Mouse (Mus musculus) retina, adult 2 months (tissue): ENCODE data around the gene Prelid1.

Experiments
- DNase-seq: peaks from one replicate; pipeline ENCODE4 v3.0.0-alpha.2; 2012; ENCODE audit warnings: low read depth, low spot score

Prelid1 gene

DNA sequence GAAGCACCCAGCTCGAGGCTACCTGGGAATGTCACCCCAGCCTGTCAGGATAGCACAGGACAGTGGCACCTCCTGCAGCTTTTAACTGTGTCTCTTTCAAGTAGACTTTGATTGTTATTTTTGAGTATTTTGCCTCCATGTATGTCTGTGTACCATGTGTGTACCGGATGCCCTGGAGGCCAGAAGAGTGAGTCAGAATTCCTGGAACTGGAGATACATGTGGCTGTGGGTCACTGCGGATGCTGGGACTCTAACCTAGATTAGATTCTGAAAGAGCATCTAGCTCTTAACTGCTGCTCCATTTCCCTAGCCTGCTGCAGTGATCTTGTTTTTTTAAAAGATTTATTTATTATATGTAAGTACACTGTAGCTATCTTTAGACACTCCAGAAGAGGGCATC lies 12.0 kb downstream of the Prelid1 start:
- DNase-seq, result no peak

DNA sequence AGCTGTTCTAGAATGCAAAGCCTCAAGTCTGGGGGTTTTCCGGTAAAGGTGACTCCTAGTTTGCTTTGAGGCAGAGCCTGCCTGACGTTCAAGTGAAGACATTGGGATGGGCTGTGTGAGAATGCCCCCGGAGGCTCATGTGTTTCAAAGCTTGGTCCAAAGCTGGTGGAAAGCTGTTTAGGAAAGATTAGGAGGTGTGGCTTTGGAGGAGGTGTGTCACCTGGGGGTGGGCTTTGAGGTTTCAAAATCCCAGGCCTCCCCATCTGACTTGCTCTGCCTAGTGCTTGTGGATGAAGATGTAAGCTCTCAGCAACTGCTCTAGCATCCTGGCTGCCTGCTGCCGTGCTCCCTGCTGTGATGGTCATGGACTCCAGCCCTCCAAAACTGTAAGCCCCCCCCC lies 15.4 kb downstream of the Prelid1 start:
- no peak for DNase-seq

DNA sequence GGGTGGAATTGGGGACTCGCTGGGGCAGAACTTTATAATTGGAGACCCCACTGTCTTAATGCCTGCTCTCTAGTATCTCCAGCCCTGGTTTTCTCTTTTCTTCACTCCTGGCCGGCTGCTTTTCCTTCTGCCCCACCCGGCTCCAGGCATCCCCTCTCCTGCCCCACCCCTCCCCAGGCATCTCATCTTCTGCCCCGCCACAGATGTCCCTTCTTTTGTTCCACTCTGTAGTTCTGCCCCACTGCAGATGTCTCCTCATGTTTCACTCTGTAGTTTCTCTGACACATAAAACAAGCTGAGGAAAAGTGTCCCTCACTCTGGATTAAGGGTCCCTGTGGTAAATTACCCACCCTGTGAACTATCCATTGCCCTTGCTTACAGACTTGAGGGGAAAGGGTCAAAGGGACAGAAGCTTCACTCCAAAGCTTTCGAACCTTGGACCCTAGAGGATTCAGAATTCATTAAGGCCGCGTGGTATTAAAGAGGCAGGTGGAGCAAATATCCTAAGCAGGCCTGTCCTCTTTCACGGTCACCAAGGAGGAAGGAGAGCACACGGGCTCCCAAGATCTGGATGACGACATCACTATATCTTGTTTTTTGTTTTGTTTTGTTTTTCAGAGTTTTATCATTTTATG lies 17.2 kb downstream of the Prelid1 start:
- no peak for DNase-seq

DNA sequence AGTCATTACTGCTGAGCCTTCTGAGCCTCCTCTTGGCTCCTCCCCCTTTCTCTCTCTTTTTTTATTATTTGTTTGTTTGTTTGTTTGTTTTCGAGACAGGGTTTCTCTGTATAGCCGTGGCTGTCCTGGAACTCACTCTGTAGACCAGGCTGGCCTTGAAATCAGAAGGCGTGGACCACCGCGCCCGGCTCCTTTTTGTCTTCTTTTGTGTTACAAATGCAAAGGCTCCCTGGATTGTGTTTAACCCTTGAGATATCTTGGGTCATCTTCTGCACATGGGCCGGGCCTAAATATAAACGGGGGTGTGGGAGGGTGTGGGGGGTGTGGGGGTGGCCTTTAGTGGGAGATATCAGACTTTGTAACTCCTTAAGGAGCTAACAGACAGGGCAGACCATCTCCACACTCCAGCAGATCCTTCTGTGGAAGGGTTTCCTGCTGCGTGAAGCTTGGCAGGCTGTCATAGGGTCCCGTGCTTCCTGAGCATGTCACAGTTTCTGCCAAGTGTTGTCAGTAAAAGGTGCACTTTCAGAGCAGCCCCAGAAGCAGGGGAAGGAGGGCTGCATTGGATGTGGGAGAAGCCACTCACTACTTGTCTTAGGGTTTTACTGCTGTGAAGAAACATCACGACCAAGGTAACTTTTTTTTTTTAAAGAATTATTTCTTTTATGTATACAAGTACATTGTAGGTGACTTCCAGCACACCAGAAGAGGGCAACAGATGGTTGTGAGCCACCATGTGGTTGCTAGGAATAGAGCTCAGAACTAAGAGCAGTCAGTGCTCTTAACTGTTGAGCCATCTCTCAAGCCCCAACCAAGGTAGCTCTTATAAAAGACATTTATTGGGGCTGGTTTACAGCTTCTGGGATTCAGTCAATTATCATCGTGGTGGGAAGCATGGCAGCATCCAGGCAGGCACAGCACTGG lies 18.1 kb downstream of the Prelid1 start:
- no peak for DNase-seq

DNA sequence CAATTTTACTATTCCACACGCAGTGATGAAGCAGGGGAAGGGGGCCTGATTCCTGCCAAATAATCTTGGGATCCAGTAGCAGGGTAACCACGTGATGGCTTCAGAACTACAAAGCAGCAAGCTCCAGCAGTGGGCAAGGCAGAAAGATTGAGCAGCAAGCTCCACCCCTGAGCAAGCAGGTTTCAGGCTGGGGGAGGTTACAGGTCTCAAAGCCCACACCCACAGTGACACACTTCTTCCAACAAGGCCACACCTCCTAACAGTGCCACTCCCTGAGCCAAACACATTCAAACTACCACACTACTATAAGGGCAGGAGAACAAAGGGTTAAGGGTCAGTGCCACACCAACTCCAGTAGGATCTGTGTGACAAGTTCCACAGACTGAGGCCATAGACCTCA lies 19.0 kb downstream of the Prelid1 start:
- no peak for DNase-seq

DNA sequence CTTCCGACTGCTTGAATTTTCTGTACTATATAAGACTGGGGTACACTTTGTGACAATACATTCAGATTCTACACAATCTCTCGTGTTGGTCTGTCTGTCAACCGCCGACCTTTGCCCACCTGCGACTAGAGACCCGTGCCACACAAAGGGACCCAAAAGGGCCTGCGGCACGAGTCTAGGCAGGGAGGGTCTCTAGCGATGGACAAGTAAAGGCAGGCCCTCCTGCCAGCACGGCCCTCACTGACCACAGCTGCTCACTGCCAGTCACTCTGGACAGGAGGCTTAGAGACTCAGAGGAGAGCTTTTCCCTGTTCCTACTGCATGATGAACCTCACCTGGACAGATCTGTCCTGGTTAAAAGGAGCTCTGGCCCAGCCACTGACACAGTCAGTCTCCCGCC lies 22.2 kb downstream of the Prelid1 start:
- DNase-seq, result no peak

DNA sequence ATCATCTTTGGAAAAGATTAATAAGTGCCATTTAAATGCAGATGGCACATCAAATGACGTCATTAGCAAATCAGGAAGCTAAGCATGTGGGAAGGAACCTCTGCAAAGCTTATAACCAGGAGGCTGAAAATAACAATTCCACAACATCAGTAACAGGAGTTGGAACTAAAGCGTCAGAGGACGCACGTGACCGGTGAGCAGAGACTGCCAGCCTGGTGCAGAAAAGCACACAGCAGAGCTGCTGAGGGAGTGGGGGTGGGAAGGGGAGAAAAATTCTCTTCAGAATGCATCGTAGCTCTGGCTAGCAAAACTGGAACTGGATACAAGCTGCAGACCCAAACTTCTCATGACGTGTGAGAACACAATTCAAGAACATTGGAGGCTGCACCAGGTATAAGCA lies 24.0 kb downstream of the Prelid1 start:
- DNase-seq, result no peak

DNA sequence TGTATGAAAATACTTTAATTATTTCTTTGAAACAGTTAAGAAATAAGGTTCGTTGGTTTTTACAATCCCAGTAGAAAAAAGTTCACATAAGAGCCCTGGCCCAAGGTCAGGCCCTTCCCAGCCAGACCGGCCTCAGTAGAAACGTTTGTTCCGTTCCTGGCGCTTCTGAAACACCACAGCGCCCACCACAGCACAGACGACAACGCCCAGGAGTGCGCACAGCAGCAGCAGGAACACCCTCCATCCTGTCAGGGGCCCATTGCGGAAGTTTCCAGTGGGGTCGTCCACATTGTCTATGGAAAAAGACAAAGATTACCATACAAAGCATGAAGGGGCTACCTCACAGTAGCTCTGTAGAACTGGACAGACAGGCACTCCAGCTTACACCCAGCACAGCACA lies 26.4 kb downstream of the Prelid1 start:
- no peak for DNase-seq

DNA sequence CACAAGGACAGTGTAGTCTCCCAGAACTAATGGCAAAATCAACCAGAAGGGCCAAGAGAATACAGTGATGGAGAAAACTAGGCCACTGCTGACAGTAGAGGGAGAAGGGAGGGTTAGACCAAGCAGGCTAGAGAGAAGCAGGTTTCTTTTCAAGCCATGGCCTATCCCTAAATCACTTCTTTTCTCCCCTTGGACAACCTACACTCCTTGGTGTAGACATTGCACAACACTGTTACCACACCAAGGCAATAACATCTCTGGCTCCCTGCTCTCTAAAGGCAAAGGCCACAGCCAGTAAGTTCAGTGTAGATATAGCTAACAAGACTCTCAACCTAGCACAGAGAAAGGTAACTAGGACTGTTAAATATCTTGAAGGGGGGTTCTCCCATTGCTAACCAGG lies 40.8 kb downstream of the Prelid1 start:
- no peak for DNase-seq

DNA sequence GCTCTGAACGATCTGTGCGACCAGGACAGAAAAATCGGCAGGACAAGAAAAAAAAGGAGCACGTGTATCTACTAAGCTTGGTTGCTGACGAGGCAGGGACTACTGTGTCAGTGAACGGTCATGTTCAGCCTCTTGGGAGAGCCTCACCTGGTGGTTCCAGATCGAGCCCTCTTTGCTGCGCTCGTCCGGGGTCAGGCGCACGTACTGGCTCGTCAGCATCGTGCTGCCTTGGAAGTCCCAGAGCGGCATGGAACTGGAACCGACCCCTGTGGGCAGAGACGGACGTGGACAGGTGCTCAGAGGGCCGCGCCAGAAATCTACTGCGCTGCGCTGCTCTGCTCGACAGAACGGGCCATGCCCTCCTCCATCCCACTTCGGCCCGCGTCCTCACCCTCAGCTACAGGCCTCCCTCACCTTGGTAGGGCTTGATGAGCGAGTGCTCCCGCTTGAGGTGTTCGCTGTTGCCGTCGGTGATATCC lies 41.7 kb downstream of the Prelid1 start:
- no peak for DNase-seq

DNA sequence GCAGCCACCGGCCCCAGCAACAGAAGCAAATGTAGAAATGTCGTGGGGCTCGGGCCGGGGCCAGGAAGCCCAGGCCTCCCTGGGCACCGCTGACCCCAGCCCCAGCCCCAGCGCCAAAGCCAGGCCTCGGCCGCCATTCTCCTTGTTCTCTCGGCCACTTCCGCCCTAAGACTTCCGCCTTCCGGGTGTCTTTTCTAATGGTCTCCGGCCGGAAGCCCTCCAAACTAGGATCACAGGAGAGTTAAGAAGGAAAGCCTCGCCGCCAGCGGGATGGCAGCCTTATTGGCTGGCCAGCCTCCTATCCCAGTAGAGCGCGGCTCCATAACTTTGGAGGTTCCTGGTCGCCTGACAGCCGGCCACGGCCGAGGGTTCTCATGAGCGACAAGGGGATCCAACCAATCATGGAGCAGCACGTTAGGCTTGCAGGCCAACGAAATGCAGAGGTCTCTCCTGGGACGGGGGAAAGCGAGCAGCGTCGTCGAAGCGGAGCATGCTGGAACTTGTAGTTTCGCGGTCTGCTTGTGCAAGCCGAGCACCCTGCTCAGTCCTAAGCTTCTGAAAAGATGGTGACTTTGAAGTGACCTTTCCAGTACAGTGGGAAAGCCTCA lies 42.3 kb downstream of the Prelid1 start, which contains the start of gene Lman2:
TSS of gene Lman2 (minus strand) at position 331 of the 608 bp plus-strand sequence.
- peak; percentile 94 for DNase-seq

DNA sequence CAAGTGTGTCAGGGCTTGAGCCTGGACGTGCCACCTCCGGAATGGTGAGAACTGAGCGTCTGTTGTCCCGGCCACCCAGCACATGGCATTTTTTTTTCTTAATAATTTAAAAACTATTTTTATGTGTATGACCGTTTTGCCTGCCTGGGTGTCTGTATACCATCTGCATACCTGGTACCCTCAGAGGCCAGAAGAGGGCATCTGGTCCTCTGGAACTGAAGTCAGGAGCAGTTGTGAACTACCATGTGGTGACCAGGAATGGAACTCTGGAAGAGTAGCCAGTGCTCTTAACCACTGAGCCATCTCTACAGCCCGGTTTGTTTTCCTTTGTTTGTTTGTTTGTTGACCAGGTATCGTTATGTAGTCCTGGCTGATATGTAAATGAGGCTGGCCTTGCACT lies 48.1 kb downstream of the Prelid1 start:
- DNase-seq, result no peak

DNA sequence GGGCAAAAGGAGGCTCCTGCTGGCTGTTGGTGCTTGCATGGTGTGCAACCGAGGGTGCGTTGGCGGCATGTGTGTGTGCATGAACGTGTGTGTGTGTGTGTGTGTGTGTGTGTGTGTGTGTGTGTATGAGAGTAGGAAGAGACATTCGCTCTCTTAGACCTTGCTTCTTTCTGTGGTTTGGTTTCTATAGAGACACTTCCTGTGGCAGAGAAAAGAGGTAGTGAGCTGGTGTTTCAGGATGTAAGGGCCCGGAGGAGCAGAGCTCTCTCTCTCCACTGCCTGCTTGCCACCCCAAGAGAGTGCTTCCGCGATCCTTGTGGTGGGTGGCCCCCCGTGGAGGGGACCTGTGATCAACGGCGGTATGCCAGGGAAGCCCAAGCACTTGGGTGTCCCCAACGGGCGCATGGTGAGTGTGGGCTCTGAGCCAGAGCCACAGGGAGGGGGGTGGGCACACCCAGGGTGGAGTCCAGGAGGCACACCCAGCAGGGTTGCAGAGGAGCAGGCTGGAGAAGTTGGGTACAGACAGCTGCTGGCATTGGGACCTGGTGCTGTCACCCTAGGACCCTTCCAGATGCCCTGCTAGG lies 49.3 kb downstream of the Prelid1 start, which contains the start of gene Rgs14:
TSS of gene Rgs14 (plus strand) at position 202 of the 584 bp plus-strand sequence.
- DNase-seq, result no peak

DNA sequence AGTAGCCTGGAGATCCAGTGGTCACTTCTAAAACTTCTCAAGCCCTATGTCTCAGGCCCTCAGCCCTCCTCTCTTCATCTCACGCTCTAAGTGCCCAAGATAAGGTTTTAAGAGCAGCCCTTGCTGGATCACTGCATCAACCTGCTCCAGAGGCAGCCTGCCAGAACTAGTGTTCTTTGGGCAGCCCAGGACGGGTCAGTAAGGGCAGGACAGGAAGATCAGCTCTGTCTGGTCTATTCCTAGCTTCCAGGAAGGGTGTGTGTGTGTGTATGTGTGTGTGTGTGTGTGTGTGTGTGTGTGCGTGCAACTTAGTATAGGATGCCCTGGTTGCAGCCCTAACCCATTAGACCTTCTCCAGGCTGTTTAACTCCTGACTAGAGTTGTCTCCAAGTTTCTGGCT lies 49.9 kb downstream of the Prelid1 start:
- no peak for DNase-seq

DNA sequence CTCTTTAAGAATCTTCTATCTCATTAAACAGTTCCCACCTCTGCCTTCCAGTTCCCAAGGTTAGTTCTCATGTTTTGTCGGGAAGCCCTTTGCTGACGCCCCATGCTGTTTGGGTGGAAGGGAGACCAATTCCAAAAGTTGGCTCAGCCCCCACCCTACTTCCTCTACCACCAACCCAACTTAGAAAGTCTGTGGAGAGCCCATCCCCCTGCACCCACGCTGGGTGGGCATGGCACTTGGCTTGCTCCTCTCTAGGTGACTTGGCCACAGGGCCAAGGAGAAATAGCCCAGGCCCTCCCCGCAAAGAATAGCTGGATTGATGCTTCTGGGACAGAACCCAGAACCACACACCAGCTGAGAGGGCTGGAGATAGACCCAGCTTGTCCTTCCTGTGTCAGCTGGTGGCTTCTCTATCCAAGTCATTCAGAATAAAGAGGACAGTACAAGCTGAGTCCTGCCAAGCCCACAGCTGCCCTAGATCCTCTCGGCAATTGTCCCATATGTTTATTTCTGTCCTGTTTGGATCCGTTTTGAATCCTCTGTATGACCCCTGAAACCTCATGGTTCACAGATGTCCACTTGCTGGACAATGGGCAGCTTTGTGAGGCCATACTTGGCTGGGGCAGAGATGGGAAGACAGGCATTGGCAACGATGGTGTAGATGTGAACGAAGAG lies 50.8 kb downstream of the Prelid1 start:
- no peak for DNase-seq

DNA sequence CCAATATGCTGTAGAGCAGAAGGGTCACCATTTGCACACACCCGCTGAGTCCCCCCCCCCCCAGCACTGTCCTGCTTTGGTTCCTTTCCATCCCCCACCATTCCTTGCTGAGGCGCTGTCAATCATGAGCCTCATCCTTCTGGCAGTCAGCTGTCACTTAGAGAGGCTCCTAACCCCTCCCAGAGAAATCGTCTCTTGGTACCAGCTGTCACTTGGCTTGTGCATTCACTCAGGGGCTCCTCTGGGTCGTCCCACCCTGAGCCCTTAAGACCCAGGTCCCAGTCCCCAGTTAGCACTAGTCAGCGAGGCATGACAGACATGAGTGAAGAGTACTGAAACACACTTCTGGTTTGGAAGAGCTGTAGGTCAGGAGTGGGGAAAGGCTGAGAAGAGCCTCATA lies 51.4 kb downstream of the Prelid1 start:
- DNase-seq, result no peak

DNA sequence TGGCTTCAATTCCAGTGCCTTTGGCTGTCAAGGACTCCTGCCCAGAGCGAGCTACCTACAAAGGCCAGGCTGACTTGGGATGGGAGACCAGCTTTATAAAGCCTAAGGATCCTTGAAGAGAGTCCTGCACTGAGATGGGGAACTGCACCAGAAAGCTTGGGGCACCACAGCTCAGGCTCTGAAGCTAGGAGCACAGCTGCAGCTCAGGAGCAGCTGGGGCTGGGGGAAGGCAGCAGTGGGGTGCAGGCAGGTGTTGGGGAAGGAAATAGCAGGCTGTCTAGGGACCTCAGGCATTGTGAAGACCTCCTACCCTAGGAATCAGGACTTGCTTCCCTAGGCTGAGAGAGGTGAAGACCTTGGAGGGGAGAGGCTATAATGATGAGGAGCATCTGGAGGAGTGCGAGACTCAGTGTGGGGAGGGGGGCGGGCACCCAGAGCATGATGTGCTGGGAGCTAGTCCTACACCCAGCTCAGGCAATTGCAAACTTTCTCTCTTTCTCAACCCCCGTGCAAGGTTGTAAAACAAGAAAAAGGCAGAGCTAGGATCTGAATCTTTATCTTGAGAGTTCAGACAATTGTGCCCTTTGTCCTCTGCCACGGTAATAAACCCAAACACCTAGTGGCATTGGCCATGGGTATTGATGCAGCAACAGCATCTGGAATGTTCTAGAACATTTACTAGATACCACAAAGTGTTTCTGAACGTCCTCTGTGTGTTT lies 54.1 kb downstream of the Prelid1 start:
- no peak for DNase-seq
